Mouse (Mus musculus) small intestine, adult 2 months (tissue): ENCODE results near the gene Timm10.

Source experiments
- CTCF ChIP-seq: fragments of 200-500 bp; IDR thresholded peaks from 2 replicates; pipeline ENCODE4 v1.5.1; 2012; ENCODE audit warnings: low read depth, mild to moderate bottlenecking, control low read depth, inconsistent platforms, low read length, moderate library complexity, mixed read lengths; ENCODE audit not compliant: insufficient replicate concordance, insufficient read length; ENCODE audit errors: extremely low read depth
- POLR2A ChIP-seq: fragments of 200-500 bp; IDR thresholded peaks from 2 replicates; pipeline ENCODE4 v1.6.1; 2012; ENCODE audit warnings: low read depth, mild to moderate bottlenecking, control low read depth, inconsistent platforms, low read length, moderate library complexity

- TF ChIP-seq POLR2A = no peak
- TF ChIP-seq CTCF = no peak
Measured at GRCm38 (mm10) chr2:84870623-84871160, 43.9 kb downstream of the Timm10 start.
